In the genomic region with DNA sequence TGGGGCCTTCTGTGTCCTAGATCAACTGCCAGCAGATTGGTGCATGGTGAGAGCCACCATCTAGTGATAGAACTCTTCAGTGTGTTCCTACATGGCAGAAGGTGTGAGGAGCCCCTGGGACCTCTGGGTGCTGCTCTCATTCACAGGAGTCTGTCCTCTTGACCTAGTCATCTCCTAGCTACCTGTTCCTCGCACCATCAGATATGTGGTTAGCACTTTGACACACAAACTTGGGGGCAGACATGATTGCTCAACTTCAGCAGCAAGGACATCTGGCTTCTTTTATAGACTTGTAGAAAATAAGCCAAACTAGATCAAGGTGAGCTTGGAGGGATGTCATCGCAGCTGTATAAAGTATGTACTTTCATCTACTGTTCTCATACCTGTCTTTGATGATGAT, we compare ENCODE assay signal across 12 mouse cellular contexts.
"Had no signal": no experiment of that assay in that cellular context is flagged by ENCODE, and none has a peak within 500 bp of the region (broad histone marks: within the 10 kb centered on the region; RNA-seq: fewer than 3 reads in every experiment).

No protein-coding gene starts in this region.

- DNase-seq: retina, postnatal 1 day; right cerebral cortex, adult 18-20 months; right cerebral cortex, postnatal 14 days; right cerebral cortex, postnatal 25 days; right cerebral cortex, postnatal 4 days; spleen, adult 18-20 months; thymus, adult 18-20 months; thymus, adult 2 months; thymus, postnatal 14 days; thymus, postnatal 25 days; thymus, postnatal 36 days; thymus, postnatal 4 days had no signal
